Mouse (Mus musculus) myocyte (in vitro differentiated cells): Measurements from ENCODE around the gene Mtmr3.

Source experiments
- E2F4 ChIP-seq: IDR thresholded peaks from one replicate; pipeline ENCODE4 v1.6.1; 2011; ENCODE audit warnings: mild to moderate bottlenecking, control low read depth, moderate library complexity; ENCODE audit not compliant: insufficient read depth
- MAX ChIP-seq: IDR thresholded peaks from one replicate; pipeline ENCODE4 v1.6.1; 2011; ENCODE audit warnings: low read depth, mild to moderate bottlenecking, control low read depth
- MYOD1 ChIP-seq, 3 experiments: IDR thresholded peaks; one replicate each; pipeline ENCODE4 v1.6.1; 2011; ENCODE audit warnings: control low read depth in 2 of 3, low read depth in 2 of 3, mild to moderate bottlenecking in 2 of 3, moderate library complexity in 1 of 3; ENCODE audit not compliant: insufficient read length in 2 of 3, control insufficient read depth in 1 of 3
- MYOG ChIP-seq, 3 experiments: IDR thresholded peaks; one replicate each; pipeline ENCODE4 v1.6.1; 2011; ENCODE audit warnings: control low read depth in 2 of 3, low read depth in 2 of 3, mild to moderate bottlenecking in 2 of 3; ENCODE audit not compliant: insufficient read length in 2 of 3, control insufficient read depth in 1 of 3, insufficient read depth in 1 of 3
- POLR2A ChIP-seq: IDR thresholded peaks from one replicate; pipeline ENCODE4 v1.6.1; 2011; ENCODE audit warnings: low read depth, mild to moderate bottlenecking, control low read depth, moderate library complexity; ENCODE audit not compliant: insufficient read length
- REST ChIP-seq: IDR thresholded peaks from one replicate; pipeline ENCODE4 v1.6.1; 2011; ENCODE audit warnings: mild to moderate bottlenecking, control low read depth, moderate library complexity; ENCODE audit not compliant: insufficient read depth, insufficient read length
- TCF12 ChIP-seq: IDR thresholded peaks from one replicate; pipeline ENCODE4 v1.6.1; 2011; ENCODE audit warnings: mild to moderate bottlenecking, control low read depth; ENCODE audit not compliant: poor library complexity, insufficient read depth, severe bottlenecking
- TCF3 ChIP-seq: IDR thresholded peaks from one replicate; pipeline ENCODE4 v1.6.1; 2011; ENCODE audit warnings: low read depth, control low read depth; ENCODE audit not compliant: insufficient read length

DNA sequence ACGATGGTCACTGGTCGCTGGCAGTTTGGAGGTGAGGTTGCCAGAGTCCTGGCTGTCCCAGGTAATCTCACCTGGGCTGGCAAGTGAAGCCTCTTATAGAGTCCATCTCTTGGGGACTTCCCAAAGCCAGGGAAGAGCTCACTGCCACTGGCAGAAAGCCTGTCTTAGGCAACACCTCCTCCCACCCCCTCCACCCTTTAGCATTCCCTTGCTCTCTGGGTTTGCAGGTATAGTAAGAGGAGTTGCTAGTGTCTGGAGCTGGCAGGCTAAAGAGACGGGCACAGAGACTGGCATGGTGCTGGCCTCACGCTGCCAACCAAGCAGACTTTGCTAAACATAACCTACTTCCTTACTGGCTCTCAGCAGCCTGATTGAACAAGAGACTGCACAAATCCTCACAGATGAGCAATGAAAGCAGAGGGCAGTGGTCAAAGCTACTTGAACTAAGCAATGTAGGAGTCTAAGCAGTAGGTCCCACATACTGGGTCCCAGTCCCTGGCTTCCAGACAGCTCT, 118.4 kb downstream of the Mtmr3 start:
- TF ChIP-seq MAX (no peak), POLR2A (no peak), MYOD1 (IDR thresholded peaks at IDR 0.05; ENCODE audit: control insufficient read depth in 1 of 3, insufficient read length in 2 of 3, low read depth in 2 of 3) (no peak), E2F4 (no peak), TCF3 (no peak), TCF12 (no peak), REST (no peak), MYOG (IDR thresholded peaks at IDR 0.05; ENCODE audit: control insufficient read depth in 1 of 3, insufficient read depth in 1 of 3, insufficient read length in 2 of 3, low read depth in 2 of 3) (no peak)
